Mouse (Mus musculus) spleen, postnatal 36 days (tissue): ENCODE measurements at regions not wholly inside any gene's neighbourhood (a gene's known extent, or its start where the extent isn't known, plus 50 kb on each side); places are given as distances from the start of the nearest gene placed in this dataset.

Source experiments
- DNase-seq, 2 experiments: peaks; one replicate each; pipeline ENCODE4 v3.0.0; 2022; ENCODE audit warnings: low spot score in 2 of 2, mixed read lengths in 1 of 2

- no peak for DNase-seq
Observed at GRCm38 (mm10) chr9:14222936-14223335, 51.9 kb upstream of the Sesn3 start.
